Mouse (Mus musculus) gastrocnemius, postnatal 36 days (tissue): ENCODE results near the gene Trak1. TPM values are rescaled to one million over a fixed set of nuclear protein-coding genes. Genes with fewer than 3 reads are reported as not detected.
A peak's percentile ranks its signal among the peaks of the same experiment; 100 is the strongest.

Experiments used
- DNase-seq, 2 experiments: peaks; one replicate each; pipeline ENCODE4 v3.0.0; 2022
- intact Hi-C: fragments of 180-260 bp; cut with DNase I; formaldehyde crosslinking; loops from one replicate; pipeline ENCODE4 v1.15.1; 2025
- total RNA-seq, 2 experiments: library from RNA; stranded (reverse); gene quantifications; 2 replicates each; pipeline ENCODE4 v1.2.3; 2021

Trak1 gene
- total RNA-seq, 2 experiments from 2014 or later = 182 to 188 TPM

DNA sequence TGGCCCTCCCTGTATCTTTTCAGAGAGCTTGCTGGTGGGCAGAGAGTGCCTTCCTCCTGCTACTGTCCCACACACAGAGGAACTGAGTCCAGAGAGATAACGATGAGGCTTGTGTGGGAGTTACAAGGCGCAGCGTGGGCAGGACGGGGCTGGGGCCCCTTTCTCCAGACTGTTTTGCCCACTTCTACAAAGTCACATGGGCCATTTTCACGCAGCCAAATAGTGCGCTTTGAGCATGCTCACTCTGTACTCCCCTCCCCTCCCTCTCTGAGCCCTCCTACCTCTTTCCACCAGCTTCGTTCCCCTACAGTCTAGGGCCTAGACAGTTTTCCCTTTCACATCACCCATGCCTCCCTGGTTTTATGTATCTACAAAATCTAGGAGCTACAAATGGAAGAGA lies 87.3 kb downstream of the Trak1 start:
- DNase-seq = no peak
- intact Hi-C loops = loop anchor here (5.0 kb wide), 2 partner anchors 223 to 792 kb away; no protein-coding TSS in a partner anchor

GRCm38 (mm10) chr9:121385091-121385748 lies 87.9 kb downstream of the Trak1 start:
- intact Hi-C loops = no loop called here

DNA sequence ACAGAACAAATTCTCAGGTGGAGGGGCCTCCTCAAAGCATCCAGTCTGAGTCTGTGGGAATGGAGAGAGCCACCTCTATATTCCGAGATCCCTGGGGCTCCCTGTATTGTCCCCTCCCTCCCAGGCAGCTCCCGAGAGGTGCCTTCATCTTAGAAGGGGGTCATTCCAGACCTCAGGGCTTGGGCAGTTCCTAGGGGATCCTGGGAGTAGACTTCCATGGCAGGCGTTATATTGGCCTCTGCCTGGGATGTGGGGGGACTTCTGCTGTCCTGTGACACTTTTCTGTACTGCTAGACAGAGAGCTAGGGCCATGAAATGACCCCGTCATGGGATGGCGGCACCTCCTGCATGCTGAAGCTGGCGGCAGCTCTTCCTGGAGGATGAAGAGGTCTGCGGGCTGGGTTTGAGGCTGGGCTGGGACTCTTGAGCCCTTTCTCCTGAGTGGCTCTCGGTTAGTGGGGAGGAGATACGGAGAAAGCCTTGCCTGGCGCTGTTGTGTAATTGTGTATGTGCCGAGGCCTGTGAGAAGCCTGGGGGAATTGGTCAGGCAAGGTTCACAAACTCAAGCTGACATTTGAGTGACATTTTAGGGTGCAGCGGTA lies 88.5 kb downstream of the Trak1 start:
- intact Hi-C loops = no loop called here
- no peak for DNase-seq

More at GRCm38 (mm10) chr9:121385091-121385748, 87.9 kb downstream of the Trak1 start:
- peak; percentile 64 to 81 for DNase-seq

DNA sequence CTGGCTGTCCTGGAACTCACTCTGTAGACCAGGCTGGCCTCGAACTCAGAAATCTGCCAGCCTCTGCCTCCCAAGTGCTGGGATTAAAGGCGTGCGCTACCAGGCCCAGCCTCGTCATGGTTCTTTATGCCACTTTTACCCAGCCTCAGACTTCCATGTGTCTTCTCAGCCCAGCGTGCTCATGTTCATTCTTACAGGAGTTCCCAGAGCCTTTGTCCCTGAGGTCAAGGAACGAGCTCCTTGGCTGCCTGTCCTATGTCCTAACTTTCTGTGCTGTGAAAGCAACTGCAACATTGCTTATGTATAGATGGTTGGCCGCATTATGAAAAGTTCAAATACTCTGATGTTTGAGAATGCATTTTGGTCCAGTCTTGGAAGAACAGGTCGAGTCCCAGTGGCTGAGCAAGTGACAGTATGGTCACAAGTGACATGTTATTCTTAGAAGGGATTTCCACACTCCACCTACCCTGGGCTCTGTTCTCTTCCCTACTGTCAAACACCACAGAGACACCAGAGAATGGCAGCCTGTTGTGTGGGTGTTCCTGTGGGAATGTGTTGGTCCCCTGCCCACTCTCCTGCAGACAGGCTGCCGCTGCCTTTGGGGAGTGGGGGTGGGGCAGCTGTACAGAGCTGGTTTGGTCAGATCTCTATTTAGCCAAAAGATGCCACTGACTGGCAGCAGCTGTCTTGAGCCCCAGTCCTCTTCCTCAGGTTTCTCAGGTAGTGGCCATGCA lies 90.4 kb downstream of the Trak1 start:
- DNase-seq = no peak
- intact Hi-C loops = no loop called here

DNA sequence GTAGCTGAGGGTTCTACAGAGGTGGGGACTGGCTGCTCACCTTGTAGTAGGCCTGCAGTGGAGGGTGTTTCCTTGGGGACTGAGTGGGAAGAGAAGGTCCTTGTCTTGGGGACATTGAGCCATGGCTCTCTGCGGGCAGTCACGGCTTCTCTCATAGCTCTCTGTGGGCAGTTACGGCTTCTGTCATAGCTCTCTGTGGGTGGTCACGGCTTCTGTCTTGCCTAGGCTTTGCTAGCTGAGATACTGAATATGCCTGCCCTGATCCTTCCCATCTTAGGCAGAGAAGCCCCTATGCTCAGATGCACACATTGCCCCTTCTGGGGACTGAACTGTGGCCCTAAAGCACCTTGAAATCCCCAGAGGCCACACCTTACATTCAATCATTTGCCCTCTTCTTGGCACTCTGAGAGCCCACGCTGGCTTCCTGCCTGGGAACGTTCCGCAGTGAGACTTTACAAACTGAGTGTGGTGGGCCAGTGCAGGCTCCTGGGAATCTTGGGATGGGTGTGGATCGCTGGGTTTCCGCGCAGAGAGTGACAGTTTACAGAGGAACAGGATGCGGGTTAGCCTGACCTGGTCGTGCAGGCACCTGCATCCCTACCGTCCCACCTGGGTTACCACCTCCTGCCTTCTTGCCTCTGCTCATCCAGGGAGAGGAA lies 91.1 kb downstream of the Trak1 start:
- intact Hi-C loops = no loop called here

DNA sequence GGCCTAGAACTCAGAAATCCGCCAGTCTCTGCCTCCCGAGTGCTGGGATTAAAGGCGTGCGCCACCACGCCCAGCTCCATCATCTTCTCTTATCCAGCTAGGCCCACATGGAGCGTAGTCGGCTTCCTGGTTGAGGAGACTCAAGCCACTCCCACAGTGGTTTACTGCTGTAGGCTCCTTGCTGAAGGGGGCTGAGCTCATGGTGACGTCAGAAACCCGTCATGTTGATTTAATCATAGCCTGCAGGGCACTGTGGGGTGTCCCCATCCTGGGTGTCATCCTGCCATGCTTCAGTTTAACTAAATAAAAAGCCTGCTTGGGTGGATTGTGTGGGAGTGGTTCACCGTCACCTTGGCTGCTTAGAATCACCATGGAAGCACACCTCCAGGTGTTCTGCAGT lies 92.0 kb downstream of the Trak1 start:
- intact Hi-C loops = no loop called here
- no peak for DNase-seq

More for the DNA sequence above, 91.1 kb downstream of the Trak1 start:
- peak in 1 of 2 experiments; percentile 1 for DNase-seq

DNA sequence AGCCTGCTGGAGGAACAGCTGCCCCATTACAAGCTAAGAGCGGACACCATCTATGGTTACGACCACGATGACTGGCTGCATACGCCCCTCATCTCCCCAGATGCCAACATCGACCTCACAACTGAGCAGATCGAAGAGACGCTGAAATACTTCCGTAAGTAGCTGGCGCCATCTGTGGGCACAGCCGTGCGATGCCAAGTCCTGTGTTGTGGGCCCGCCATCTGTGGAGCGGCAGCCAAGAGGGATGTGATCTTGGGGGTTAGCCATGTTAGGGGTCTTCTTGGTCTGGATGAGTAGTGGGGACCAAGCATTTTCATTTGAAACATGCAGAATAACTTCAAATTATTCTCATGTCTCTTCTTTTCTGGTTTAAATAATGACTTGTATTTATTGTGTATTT lies 94.6 kb downstream of the Trak1 start:
- intact Hi-C loops = no loop called here
- DNase-seq = no peak

DNA sequence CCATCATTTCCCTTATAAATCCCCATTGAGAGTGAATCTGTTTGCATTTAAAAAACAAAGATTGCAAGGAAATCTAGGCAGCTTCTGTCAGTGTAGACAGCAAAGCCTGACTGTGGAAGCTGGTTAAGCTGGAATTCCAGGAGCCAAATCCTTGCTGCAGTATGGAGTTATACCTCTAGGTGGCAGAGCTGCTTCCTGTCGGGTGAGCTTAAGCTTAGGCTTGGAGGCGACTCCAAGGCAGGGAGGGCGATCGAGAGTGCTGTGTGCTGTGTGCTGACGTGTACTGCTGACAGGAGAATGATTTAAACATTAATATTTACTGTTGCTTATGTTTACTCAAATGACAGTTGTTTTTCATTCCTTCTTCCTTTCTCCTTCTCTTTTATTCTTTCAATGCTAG lies 95.1 kb downstream of the Trak1 start:
- peak in 1 of 2 experiments; percentile 52 for DNase-seq
- intact Hi-C loops = no loop called here

- intact Hi-C loops = no loop called here
- DNase-seq = no peak
These were observed 95.8 kb downstream of the Trak1 start for GRCm38 (mm10) chr9:121393104-121393503.

DNA sequence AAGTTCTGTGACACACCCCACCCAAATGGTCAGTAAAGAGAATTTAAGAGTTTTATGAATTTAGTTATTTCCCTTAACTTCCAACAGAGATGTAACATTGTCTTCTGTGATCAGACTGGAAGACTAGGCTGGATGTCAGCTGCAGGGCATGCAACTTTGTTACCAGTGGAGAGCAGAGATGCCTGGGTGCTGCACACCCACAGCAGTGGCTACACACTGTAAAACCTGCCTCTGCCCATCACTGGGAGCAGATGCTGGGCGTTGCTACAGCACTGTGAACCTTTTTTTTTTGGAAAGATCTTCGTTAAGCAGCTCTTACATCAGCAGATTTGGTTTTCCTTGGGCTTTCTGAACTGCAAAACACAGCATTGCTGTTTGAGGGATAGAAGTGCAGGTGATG lies 97.6 kb downstream of the Trak1 start:
- intact Hi-C loops = loop anchor here (5.0 kb wide), 1 partner anchor 37 kb away; no protein-coding TSS in a partner anchor
- no peak for DNase-seq

- intact Hi-C loops = loop anchor here (5.0 kb wide), 1 partner anchor 36 kb away; no protein-coding TSS in a partner anchor
- DNase-seq = no peak
These were observed 98.5 kb downstream of the Trak1 start for GRCm38 (mm10) chr9:121395812-121396211.

GRCm38 (mm10) chr9:121398100-121398760 lies 100.9 kb downstream of the Trak1 start:
- intact Hi-C loops = loop anchor here (5.0 kb wide), 1 partner anchor 34 kb away; no protein-coding TSS in a partner anchor
- peak in 1 of 2 experiments; percentile 35 for DNase-seq

GRCm38 (mm10) chr9:121398761-121399160 lies 101.5 kb downstream of the Trak1 start:
- no peak for DNase-seq
- intact Hi-C loops = loop anchor here (5.0 kb wide), 1 partner anchor 34 kb away; no protein-coding TSS in a partner anchor

DNA sequence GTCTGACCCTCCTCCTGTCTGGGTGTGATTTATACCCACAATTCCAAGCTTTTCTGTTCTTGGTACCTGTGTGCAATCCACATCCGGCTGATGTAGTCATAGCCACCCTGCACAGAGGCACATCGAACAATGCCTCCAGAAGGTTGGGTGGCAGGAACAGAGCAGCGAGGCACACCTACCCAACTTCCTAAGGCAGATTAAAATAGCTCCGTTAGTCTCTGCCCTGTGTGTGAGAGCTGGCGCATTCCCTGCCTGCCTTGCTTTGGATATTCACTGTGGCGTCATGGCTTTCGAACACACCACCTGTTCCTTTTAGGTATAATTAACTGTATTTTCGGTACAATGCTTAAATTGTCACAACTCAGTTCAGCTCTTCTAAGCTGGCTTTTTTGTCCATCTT lies 103.3 kb downstream of the Trak1 start:
- intact Hi-C loops = no loop called here
- DNase-seq = no peak

DNA sequence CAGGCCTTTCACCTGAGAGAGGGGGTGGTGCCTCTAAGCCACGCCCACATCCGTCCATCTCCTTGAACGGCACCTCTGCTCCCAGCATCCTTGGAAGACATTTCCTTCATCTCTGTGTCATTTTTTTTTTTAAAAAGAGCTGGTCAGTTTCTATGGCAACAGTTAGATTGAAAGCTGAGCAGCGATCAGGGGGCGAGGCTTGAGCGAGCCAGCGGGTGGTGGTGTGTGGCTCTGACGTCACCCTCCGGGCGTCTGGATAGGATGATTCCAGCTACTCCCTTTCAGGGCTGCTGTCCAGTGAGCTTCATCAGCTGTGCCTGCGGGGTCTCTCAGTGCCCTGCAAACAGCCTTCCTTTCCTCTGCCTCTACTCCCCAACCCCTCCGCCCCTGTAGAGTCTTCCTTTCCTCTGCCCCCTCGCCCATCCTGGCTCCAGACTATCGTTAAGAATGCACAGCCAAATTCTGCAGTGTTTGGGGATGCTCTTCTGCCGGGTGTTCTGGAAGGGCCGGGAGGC lies 105.9 kb downstream of the Trak1 start:
- intact Hi-C loops = no loop called here
- DNase-seq = no peak

GRCm38 (mm10) chr9:121403699-121404098 lies 106.4 kb downstream of the Trak1 start:
- intact Hi-C loops = no loop called here
- no peak for DNase-seq

DNA sequence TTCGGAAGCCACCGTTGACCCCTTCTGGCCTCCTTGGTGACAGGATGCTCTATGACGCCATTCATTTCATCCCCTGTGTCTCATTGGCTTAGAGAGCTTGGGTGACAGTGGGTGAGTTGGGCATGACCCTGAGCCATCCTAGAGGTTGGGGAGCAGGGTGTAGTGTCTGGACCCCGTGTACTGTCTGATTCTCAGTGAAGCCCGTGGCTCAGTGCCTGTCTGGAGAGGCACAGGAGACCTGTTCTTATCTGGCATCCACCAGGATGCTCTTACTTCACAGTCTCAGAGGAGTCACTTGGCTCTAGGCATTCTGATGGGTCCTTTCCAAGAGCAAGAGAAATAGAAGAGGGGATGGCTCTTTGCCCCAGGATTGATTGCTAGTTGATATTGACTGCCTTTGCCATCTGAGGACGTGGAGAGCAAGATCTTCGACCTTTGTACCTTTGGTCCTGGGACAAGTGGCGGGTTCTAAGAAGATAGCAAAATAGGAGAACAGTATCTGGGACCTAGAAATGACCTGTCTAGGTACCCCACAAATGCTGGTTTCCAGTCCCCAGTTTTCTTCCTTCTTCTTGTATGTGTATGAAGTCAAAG lies 107.9 kb downstream of the Trak1 start:
- DNase-seq = no peak
- intact Hi-C loops = no loop called here

- DNase-seq = no peak
- intact Hi-C loops = no loop called here
These were observed 108.5 kb downstream of the Trak1 start for GRCm38 (mm10) chr9:121405792-121406191.

DNA sequence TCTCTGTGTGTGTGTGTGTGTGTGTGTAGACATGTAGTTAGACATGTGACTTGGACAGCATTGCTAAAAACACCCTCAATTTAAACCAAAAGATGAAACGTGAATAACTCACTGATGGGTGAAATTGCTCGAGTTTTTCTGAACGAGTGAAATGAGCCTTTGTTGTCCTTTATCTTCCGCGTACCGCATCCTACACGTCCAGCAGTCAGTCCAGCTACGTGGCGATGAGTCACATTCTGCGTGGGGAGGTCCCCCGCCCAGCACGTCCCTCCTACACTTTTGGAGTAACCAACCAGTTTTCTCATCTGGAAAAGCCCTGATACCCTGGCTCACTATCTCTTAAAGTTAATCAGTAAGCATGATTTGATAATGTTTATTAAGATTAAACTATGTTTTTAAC lies 116.9 kb downstream of the Trak1 start:
- intact Hi-C loops = no loop called here
- no peak for DNase-seq
